Mouse (Mus musculus): Measurements from ENCODE around the gene Usp25.

DNA sequence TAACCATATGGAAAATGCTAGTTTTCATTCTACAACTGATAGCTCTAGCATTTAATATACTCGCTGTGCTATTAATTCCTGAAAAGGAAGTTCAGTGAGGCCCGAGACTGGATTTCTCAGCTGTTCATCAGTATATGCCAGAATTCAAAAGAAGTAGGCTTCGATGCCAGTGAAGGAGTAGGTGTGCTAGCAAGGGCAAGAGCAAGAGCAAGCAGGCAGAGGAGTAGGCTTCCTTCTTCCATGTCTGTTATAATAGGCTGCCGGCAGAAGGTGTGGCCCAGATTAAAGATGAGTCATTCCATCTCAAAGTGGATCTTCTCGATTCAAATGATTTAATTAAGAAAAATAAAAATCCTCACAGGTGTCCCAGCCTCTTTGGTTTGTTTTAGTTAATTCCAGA is 30.0 kb downstream of the Usp25 start:
- TF ChIP-seq CTCF (conservative IDR thresholded peaks at IDR 0.05; ENCODE audit: insufficient read depth, insufficient read length, low read depth, low read length) = no peak
- TF ChIP-seq POLR2A (IDR thresholded peaks at IDR 0.05; ENCODE audit: low read depth, low read length) = no peak
